Mouse (Mus musculus) stomach, postnatal 0 days (tissue): ENCODE measurements around the gene Fgfr2. TPM values are rescaled to one million over a fixed set of nuclear protein-coding genes. Genes with fewer than 3 reads are reported as not detected.
A peak's percentile ranks its signal among the peaks of the same experiment; 100 is the strongest.

Experiments
- ATAC-seq: fragments of 200-750 bp; cut with Nextera tagmentation; 2 replicates; pipeline ENCODE4 v1.8.0; 2017; ENCODE audit not compliant: low FRiP score, low TSS enrichment
- DNase-seq: peaks from one replicate; pipeline ENCODE4 v3.0.0-alpha.2; 2016; ENCODE audit warnings: low spot score
- H3K27ac ChIP-seq: fragments of 300-500 bp; sonication (generic); replicated peaks from 2 replicates; pipeline ENCODE4 v1.5.1; 2014; ENCODE audit warnings: mild to moderate bottlenecking, control low read depth
- H3K27me3 ChIP-seq: fragments of 300-500 bp; sonication (generic); 2 replicates; pipeline ENCODE4 v1.6.1; 2014; ENCODE audit warnings: low read length; ENCODE audit not compliant: control insufficient read depth, insufficient read depth
- H3K36me3 ChIP-seq: fragments of 300-500 bp; sonication (generic); 2 replicates; pipeline ENCODE4 v1.6.1; 2014; ENCODE audit warnings: low read length, mixed read lengths; ENCODE audit not compliant: control insufficient read depth, insufficient read depth
- H3K4me1 ChIP-seq: fragments of 300-500 bp; sonication (generic); replicated peaks from 2 replicates; pipeline ENCODE4 v1.6.1; 2014; ENCODE audit warnings: antibody characterized with exemption; ENCODE audit not compliant: control insufficient read depth, insufficient read depth
- H3K4me2 ChIP-seq: fragments of 300-500 bp; sonication (generic); replicated peaks from 2 replicates; pipeline ENCODE4 v1.6.1; 2014; ENCODE audit warnings: low read depth, mild to moderate bottlenecking, control low read depth, moderate library complexity
- H3K4me3 ChIP-seq: fragments of 300-500 bp; sonication (generic); 2 replicates; pipeline ENCODE4 v1.5.1; 2014; ENCODE audit warnings: low read depth, low read length, control low read depth
- H3K9ac ChIP-seq: fragments of 300-500 bp; sonication (generic); 2 replicates; pipeline ENCODE4 v1.6.1; 2014; ENCODE audit warnings: mild to moderate bottlenecking, low read length, control low read depth, mixed read lengths
- H3K9me3 ChIP-seq: fragments of 300-500 bp; sonication (generic); 2 replicates; pipeline ENCODE4 v1.6.1; 2016; ENCODE audit warnings: low read length; ENCODE audit not compliant: control insufficient read depth
- CTCF ChIP-seq: IDR thresholded peaks from 2 replicates; pipeline ENCODE4 v1.5.1; 2016; ENCODE audit warnings: antibody characterized with exemption, low read depth, mild to moderate bottlenecking, moderate library complexity
- EP300 ChIP-seq: optimal IDR thresholded peaks from 2 replicates; pipeline ENCODE3; 2016; ENCODE audit warnings: antibody characterized with exemption
- WGBS: fragments of 180-500 bp; shearing (Covaris S2); extraction: QIAGEN DNeasy Blood & Tissue Kit; methylation state at CpG from one replicate; pipeline ENCODE4 v1.1.7; 2014; 5-methylcytosine and 5-hydroxymethylcytosine counted together
- polyA plus RNA-seq: library from polyadenylated mRNA; unstranded; fragments of >200 nt; fragmentation: Nextera tagmentation; extraction: Ambion mirVana; gene quantifications from 2 replicates; pipeline ENCODE4 v1.2.1, GENCODE M21; 2015

Fgfr2 gene
- polyA plus RNA-seq, 1 experiment from 2014 or later = 60.8 TPM

DNA sequence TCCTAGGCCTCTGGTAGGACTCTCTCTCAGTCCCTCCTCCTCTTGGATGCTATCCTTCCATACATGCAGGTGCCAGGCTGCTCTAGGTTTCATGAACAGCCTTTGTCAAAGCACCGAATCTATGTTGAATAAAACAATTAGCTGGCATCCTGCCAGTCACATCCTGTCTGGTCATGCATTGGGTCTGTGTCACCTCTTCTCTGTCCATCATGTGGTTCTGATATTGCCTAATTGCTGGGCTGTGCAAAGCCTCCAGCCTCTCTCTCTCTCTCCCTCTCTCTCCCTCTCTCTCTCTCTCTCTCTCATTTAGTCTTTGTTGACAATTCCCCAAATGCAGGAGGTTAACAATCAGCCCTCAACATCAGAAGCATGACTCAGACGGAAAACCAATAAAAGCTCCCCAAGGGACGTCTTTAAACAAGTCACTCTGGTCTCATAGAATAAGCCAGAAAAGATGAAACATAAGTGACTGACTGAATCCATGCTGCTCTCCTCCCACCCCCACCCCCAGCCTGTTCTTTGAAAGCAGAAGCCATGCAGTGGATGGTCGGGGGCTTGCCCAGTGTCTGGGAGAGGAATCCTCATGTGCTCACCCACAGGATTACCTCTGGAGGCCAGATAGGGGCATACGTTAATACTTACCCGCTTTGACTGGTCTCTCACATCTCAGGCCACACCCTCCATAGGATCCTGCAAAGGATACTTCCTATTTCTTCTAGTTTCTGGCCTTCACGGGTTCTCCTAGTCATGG is 953.6 kb downstream of the Fgfr2 start:
- Histone ChIP-seq H3K4me2 (no peak overlapping the region), H3K36me3 (no peaks in the 10 kb centered on the region), H3K9ac (no peak overlapping the region), H3K4me1 (no peaks in the 10 kb centered on the region), H3K27ac (no peak overlapping the region), H3K4me3 (no peak overlapping the region), H3K27me3 (no peaks in the 10 kb centered on the region), H3K9me3 (no peaks in the 10 kb centered on the region)
- DNase-seq (no peak), ATAC-seq (no peak)
- 42% methylated on average over 7 of the region's 7 CpGs for WGBS
- TF ChIP-seq CTCF (no peak), EP300 (no peak)

- WGBS = 64% methylated on average over 4 of the region's 4 CpGs
- Histone ChIP-seq H3K9me3 (no peaks in the 10 kb centered on the region), H3K9ac (no peak overlapping the region), H3K27me3 (no peaks in the 10 kb centered on the region), H3K36me3 (no peaks in the 10 kb centered on the region), H3K4me3 (no peak overlapping the region), H3K4me1 (no peaks in the 10 kb centered on the region), H3K27ac (no peak overlapping the region), H3K4me2 (no peak overlapping the region)
- TF ChIP-seq EP300 (no peak), CTCF (no peak)
- no peak for ATAC-seq
- no peak for DNase-seq
Observed at GRCm38 (mm10) chr7:132167239-132167638, 955.9 kb downstream of the Fgfr2 start.

GRCm38 (mm10) chr7:132162254-132162653 is 960.9 kb downstream of the Fgfr2 start:
- Histone ChIP-seq H3K4me3 (no peak overlapping the region), H3K27me3 (no peaks in the 10 kb centered on the region), H3K27ac (no peak overlapping the region), H3K4me1 (no peaks in the 10 kb centered on the region), H3K9ac (no peak overlapping the region), H3K36me3 (no peaks in the 10 kb centered on the region), H3K9me3 (no peaks in the 10 kb centered on the region), H3K4me2 (no peak overlapping the region)
- DNase-seq (no peak), ATAC-seq (no peak)
- TF ChIP-seq EP300 = no peak
- 78% methylated on average over 3 of the region's 3 CpGs for WGBS

GRCm38 (mm10) chr7:132158321-132159025 is 964.7 kb downstream of the Fgfr2 start:
- no peak overlapping the region for H3K4me2 ChIP-seq
- no peak for TF ChIP-seq CTCF
- no peak for TF ChIP-seq EP300
- H3K9ac ChIP-seq = no peak overlapping the region
- H3K4me1 ChIP-seq = no peaks in the 10 kb centered on the region
- H3K36me3 ChIP-seq = no peaks in the 10 kb centered on the region
- no peaks in the 10 kb centered on the region; the same call in 1 of the 2 replicates for H3K27me3 ChIP-seq
- no peak for DNase-seq
- 33% methylated on average over 9 of the region's 9 CpGs for WGBS
- H3K9me3 ChIP-seq = no peaks in the 10 kb centered on the region
- no peak for ATAC-seq
- H3K27ac ChIP-seq = no peak overlapping the region
- H3K4me3 ChIP-seq = no peak overlapping the region

DNA sequence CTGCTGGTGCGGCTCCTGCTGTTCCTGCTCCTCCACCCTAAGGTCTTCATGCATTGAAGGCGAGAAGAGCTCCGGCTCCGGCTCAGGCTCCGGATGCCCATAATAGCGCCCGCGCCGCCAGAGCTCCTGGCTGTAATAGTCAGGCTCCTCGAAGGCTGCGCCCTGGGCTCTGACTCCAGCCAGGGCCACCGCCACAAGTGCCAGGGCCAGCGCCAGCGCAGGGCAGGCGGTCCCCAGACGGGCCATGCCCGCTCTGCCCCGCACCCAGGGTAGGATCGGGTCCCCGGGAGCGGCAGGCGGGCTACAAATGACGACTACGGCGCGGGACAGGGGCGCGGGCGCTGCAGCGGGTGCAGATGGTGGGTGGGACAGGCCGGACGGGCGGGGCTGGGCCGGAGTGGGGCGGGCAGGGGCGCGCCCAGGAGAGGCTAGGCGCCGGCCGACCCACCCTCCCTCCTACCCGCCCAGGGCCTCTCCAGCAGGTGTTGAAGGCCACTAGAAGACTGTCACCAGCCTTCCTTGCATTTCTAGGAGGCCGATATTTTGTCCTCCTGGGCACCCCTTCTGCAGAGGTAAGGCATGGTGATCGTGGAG is 968.7 kb downstream of the Fgfr2 start, which contains the start of gene Cpxm2:
Gene Cpxm2 (minus strand): TSS at position 372 of the 594 bp plus-strand sequence.
- TF ChIP-seq CTCF (no peak), EP300 (no peak)
- peak within 1 kb of the TSS; percentile 54 for H3K9ac ChIP-seq
- peak within 1 kb of the TSS; percentile 64 for H3K4me2 ChIP-seq
- H3K36me3 ChIP-seq = no peaks in the 10 kb centered on the region
- ATAC-seq (peak; percentile 47), DNase-seq (peak; percentile 48)
- peak within 1 kb of the TSS; percentile 38 for H3K4me3 ChIP-seq
- no peaks in the 10 kb centered on the region for H3K9me3 ChIP-seq
- 4% methylated on average over 39 of the region's 43 CpGs for WGBS
- peak within 1 kb of the TSS; percentile 49; the same call in 1 of the 2 replicates for H3K27ac ChIP-seq
- no peaks in the 10 kb centered on the region; the same call in 1 of the 2 replicates for H3K27me3 ChIP-seq
- no peaks in the 10 kb centered on the region for H3K4me1 ChIP-seq
